Mouse (Mus musculus) MEL (cell line): Measurements from ENCODE around the gene Dao. TPM values are rescaled to one million over a fixed set of nuclear protein-coding genes. Genes with fewer than 3 reads are reported as not detected.

ENCODE experiments used
- DNase-seq: peaks from one replicate; pipeline ENCODE4 v3.0.0; 2011; ENCODE audit warnings: low read depth, low spot score
- H3K27ac ChIP-seq: 2 replicates; pipeline ENCODE4 v1.5.1; 2012; ENCODE audit warnings: low read depth, mild to moderate bottlenecking, control low read depth, low read length, moderate library complexity; ENCODE audit not compliant: control insufficient read depth
- H3K27me3 ChIP-seq, 2 experiments: fragments of 150-350 bp in 1 of 2; sonication (generic) in 1 of 2; 2 replicates each; pipeline ENCODE4 v1.6.1; 2012; ENCODE audit warnings: low read length in 2 of 2, mild to moderate bottlenecking in 2 of 2, improper control_type of control experiment in 1 of 2, moderate library complexity in 1 of 2; ENCODE audit not compliant: insufficient read depth in 2 of 2, control insufficient read depth in 1 of 2
- H3K36me3 ChIP-seq, 2 experiments: 2 replicates each; pipeline ENCODE4 v1.6.1; 2012 to 2014; ENCODE audit warnings: low read length in 2 of 2, improper control_type of control experiment in 1 of 2, inconsistent platforms in 1 of 2, mild to moderate bottlenecking in 1 of 2; ENCODE audit not compliant: insufficient read depth in 2 of 2, control insufficient read depth in 1 of 2
- H3K4me1 ChIP-seq, 2 experiments: fragments of 150-350 bp in 1 of 2; sonication (generic) in 1 of 2; 2 replicates each; pipeline ENCODE4 v1.6.1; 2012; ENCODE audit warnings: low read length in 2 of 2, improper control_type of control experiment in 1 of 2, mild to moderate bottlenecking in 1 of 2; ENCODE audit not compliant: insufficient read depth in 2 of 2, control insufficient read depth in 1 of 2
- H3K4me3 ChIP-seq, 2 experiments: fragments of 150-350 bp in 1 of 2; sonication (generic) in 1 of 2; 2 replicates each; pipeline ENCODE4 v1.5.1; 2012; ENCODE audit warnings: low read depth in 2 of 2, low read length in 2 of 2, mild to moderate bottlenecking in 2 of 2, moderate library complexity in 2 of 2, control low read depth in 1 of 2, improper control_type of control experiment in 1 of 2; ENCODE audit not compliant: control insufficient read depth in 1 of 2, insufficient read depth in 1 of 2
- H3K79me2 ChIP-seq: 2 replicates; pipeline ENCODE4 v1.6.1; 2012; ENCODE audit warnings: mild to moderate bottlenecking, low read length, moderate library complexity; ENCODE audit not compliant: control insufficient read depth, poor library complexity, insufficient read depth
- H3K9ac ChIP-seq: 2 replicates; pipeline ENCODE4 v1.6.1; 2012; ENCODE audit warnings: low read depth, mild to moderate bottlenecking, control low read depth, low read length, moderate library complexity; ENCODE audit not compliant: control insufficient read depth, poor library complexity, severe bottlenecking
- H3K9me3 ChIP-seq: fragments of 150-350 bp; sonication (generic); replicated peaks from 2 replicates; pipeline ENCODE4 v1.6.1; 2012; ENCODE audit warnings: mild to moderate bottlenecking, low read length, improper control_type of control experiment, moderate library complexity; ENCODE audit not compliant: insufficient read depth
- BHLHE40 ChIP-seq: IDR thresholded peaks from 2 replicates; pipeline ENCODE4 v1.6.1; 2012; ENCODE audit warnings: low read depth, mild to moderate bottlenecking, inconsistent platforms, low read length, improper control_type of control experiment, borderline replicate concordance
- CHD1 ChIP-seq: IDR thresholded peaks from 2 replicates; pipeline ENCODE4 v1.6.1; 2012; ENCODE audit warnings: low read depth, mild to moderate bottlenecking, inconsistent platforms, low read length, improper control_type of control experiment
- CHD2 ChIP-seq: IDR thresholded peaks from 2 replicates; pipeline ENCODE4 v1.6.1; 2011; ENCODE audit warnings: low read length, improper control_type of control experiment
- E2F4 ChIP-seq: IDR thresholded peaks from 2 replicates; pipeline ENCODE4 v1.6.1; 2011; ENCODE audit warnings: low read depth, low read length, improper control_type of control experiment, borderline replicate concordance
- EP300 ChIP-seq, 2 experiments: IDR thresholded peaks; 2 replicates each; pipeline ENCODE4 v1.6.1; 2011; ENCODE audit warnings: improper control_type of control experiment in 2 of 2, low read length in 2 of 2, low read depth in 1 of 2, mild to moderate bottlenecking in 1 of 2
- ETS1 ChIP-seq: IDR thresholded peaks from 2 replicates; pipeline ENCODE4 v1.6.1; 2012; ENCODE audit warnings: low read depth, mild to moderate bottlenecking, inconsistent platforms, low read length, improper control_type of control experiment, moderate library complexity
- HCFC1 ChIP-seq: IDR thresholded peaks from 2 replicates; pipeline ENCODE4 v1.6.1; 2012; ENCODE audit warnings: low read depth, mild to moderate bottlenecking, inconsistent platforms, low read length, improper control_type of control experiment, moderate library complexity
- MAX ChIP-seq: IDR thresholded peaks from 2 replicates; pipeline ENCODE4 v1.6.1; 2011; ENCODE audit warnings: low read length, improper control_type of control experiment
- MAZ ChIP-seq: IDR thresholded peaks from 2 replicates; pipeline ENCODE4 v1.6.1; 2012; ENCODE audit warnings: low read depth, mild to moderate bottlenecking, inconsistent platforms, low read length, improper control_type of control experiment
- MYB ChIP-seq: IDR thresholded peaks from 2 replicates; pipeline ENCODE4 v1.6.1; 2011; ENCODE audit warnings: mild to moderate bottlenecking, low read depth, low read length, improper control_type of control experiment
- MYC ChIP-seq: IDR thresholded peaks from 2 replicates; pipeline ENCODE4 v1.6.1; 2011; ENCODE audit warnings: low read depth, mild to moderate bottlenecking, low read length, improper control_type of control experiment, moderate library complexity
- NELFE ChIP-seq: IDR thresholded peaks from 2 replicates; pipeline ENCODE4 v1.6.1; 2011; ENCODE audit warnings: low read depth, low read length, improper control_type of control experiment
- POLR2AphosphoS5 ChIP-seq: IDR thresholded peaks from 2 replicates; pipeline ENCODE4 v1.6.1; 2012; ENCODE audit warnings: low read depth, borderline replicate concordance, mild to moderate bottlenecking, inconsistent platforms, low read length, moderate library complexity, mixed read lengths
- RAD21 ChIP-seq: IDR thresholded peaks from 2 replicates; pipeline ENCODE4 v1.6.1; 2011; ENCODE audit warnings: mild to moderate bottlenecking, low read depth, low read length, improper control_type of control experiment
- RCOR1 ChIP-seq: IDR thresholded peaks from 2 replicates; pipeline ENCODE4 v1.6.1; 2012; ENCODE audit warnings: low read depth, mild to moderate bottlenecking, inconsistent platforms, low read length, improper control_type of control experiment
- SIN3A ChIP-seq: IDR thresholded peaks from 2 replicates; pipeline ENCODE4 v1.6.1; 2012; ENCODE audit warnings: low read length, improper control_type of control experiment, inconsistent platforms
- SMC3 ChIP-seq: IDR thresholded peaks from 2 replicates; pipeline ENCODE4 v1.6.1; 2011; ENCODE audit warnings: low read depth, low read length, improper control_type of control experiment
- TAL1 ChIP-seq: IDR thresholded peaks from 2 replicates; pipeline ENCODE4 v1.6.1; 2012; ENCODE audit warnings: mild to moderate bottlenecking, inconsistent platforms, low read length, moderate library complexity, mixed read lengths
- TCF12 ChIP-seq: IDR thresholded peaks from 2 replicates; pipeline ENCODE4 v1.6.1; 2014; ENCODE audit warnings: low read depth, mild to moderate bottlenecking, inconsistent platforms, low read length, improper control_type of control experiment, moderate library complexity
- UBTF ChIP-seq: IDR thresholded peaks from 2 replicates; pipeline ENCODE4 v1.6.1; 2012; ENCODE audit warnings: low read depth, mild to moderate bottlenecking, inconsistent platforms, low read length, improper control_type of control experiment, moderate library complexity, borderline replicate concordance; ENCODE audit not compliant: insufficient read depth
- USF1 ChIP-seq: IDR thresholded peaks from 2 replicates; pipeline ENCODE4 v1.6.1; 2014; ENCODE audit warnings: low read depth, mild to moderate bottlenecking, inconsistent platforms, low read length, improper control_type of control experiment, moderate library complexity
- ZKSCAN1 ChIP-seq: IDR thresholded peaks from 2 replicates; pipeline ENCODE4 v1.6.1; 2012; ENCODE audit warnings: low read depth, mild to moderate bottlenecking, inconsistent platforms, low read length, improper control_type of control experiment, moderate library complexity
- polyA plus RNA-seq, 2 experiments: library from polyadenylated mRNA; stranded (reverse) in 1 of 2; unstranded in 1 of 2; fragments of >175 nt in 1 of 2; fragments of >200 nt in 1 of 2; gene quantifications; 2 replicates each; pipeline versions ENCODE4 v1.2.1 to v1.2.4; 2012; ENCODE audit warnings: low replicate concordance in 2 of 2, low read depth in 1 of 2; ENCODE audit not compliant: insufficient read length in 2 of 2, insufficient read depth in 1 of 2, missing spikeins in 1 of 2
- total RNA-seq: library from RNA; depleted of rRNA; stranded (reverse); fragments of 300-350 nt; gene quantifications from 2 replicates; pipeline ENCODE4 v1.2.3, GENCODE M21; 2012

Gene Dao
- total and polyA plus RNA-seq, 3 experiments: 0.04 TPM; not detected in 2

DNA sequence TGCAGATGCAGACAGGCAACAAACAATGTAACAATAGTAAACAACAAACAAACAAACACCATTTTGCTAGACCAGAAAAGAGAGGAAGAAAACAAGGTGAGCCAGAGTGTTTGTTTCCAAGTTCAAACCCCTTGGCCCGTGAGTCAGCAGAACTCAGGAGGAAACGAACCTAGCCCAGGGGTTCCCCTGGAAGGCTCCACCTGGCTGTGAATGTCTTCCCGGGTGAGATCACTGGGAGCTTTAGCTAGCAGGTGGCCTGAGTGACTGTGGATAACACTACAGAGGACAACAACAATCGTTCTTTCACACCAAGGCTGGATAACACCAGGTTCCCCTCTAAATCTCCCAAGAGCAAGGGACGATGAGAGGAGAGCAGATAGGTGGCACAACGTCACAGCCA lies 22.3 kb upstream of the Dao start:
- Histone ChIP-seq H3K4me1 (peaks cover 17 to 28% of the 10 kb centered on the region in 2 experiments), H3K9ac (no peak overlapping the region), H3K9me3 (no peaks in the 10 kb centered on the region), H3K27me3 (no peaks in the 10 kb centered on the region), H3K4me3 (no peak overlapping the region), H3K36me3 (peaks cover 0 to 4% of the 10 kb centered on the region in 2 experiments; a peak in 2 of 4 replicates), H3K79me2 (no peaks in the 10 kb centered on the region), H3K27ac (no peak overlapping the region)
- TF ChIP-seq SIN3A: no peak
- no peak for TF ChIP-seq TCF12
- TF ChIP-seq POLR2AphosphoS5: no peak
- TF ChIP-seq MAX: no peak
- no peak for TF ChIP-seq E2F4
- TF ChIP-seq BHLHE40: no peak
- no peak for TF ChIP-seq HCFC1
- no peak for TF ChIP-seq RCOR1
- TF ChIP-seq TAL1: no peak
- TF ChIP-seq MYB: no peak
- no peak for TF ChIP-seq SMC3
- TF ChIP-seq CHD1: no peak
- no peak for TF ChIP-seq MAZ
- no peak for TF ChIP-seq ETS1
- TF ChIP-seq ZKSCAN1: no peak
- TF ChIP-seq EP300 (IDR thresholded peaks at IDR 0.05; ENCODE audit: low read depth in 1 of 2, low read length in 2 of 2): no peak
- no peak for TF ChIP-seq NELFE
- no peak for DNase-seq

DNA sequence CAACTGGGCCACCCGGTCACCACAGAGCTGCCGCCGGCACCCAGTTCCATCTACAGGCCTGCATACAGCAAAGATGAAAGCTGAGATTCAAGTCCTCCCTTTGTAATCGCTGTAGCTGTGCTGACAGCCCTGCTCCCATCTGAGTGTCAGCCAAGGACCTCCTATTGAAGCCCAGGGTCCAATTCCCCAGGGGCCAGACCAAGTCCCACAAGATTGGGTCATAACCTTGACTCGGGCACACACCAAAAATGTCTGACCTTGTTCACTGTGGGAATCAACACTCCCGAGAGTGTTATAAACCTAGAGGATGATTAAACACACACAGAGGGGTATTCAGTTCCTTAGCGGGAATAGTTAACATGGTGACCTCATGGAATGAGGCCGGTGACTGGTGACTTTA lies 21.7 kb upstream of the Dao start:
- Histone ChIP-seq H3K4me1 (peaks cover 17 to 28% of the 10 kb centered on the region in 2 experiments), H3K9ac (no peak overlapping the region)
- no peak for TF ChIP-seq HCFC1
- TF ChIP-seq UBTF: no peak
- no peak for TF ChIP-seq RAD21
- TF ChIP-seq E2F4: no peak
- TF ChIP-seq MYC: no peak
- no peak for TF ChIP-seq CHD2
- TF ChIP-seq USF1: no peak
- no peak for TF ChIP-seq EP300 (IDR thresholded peaks at IDR 0.05; ENCODE audit: low read depth in 1 of 2, low read length in 2 of 2)
- TF ChIP-seq NELFE: no peak
- TF ChIP-seq, all 39 proteins: peak for 0
- Histone ChIP-seq H3K4me3 (no peak overlapping the region), H3K9me3 (no peaks in the 10 kb centered on the region), H3K27ac (no peak overlapping the region), H3K79me2 (no peaks in the 10 kb centered on the region), H3K36me3 (peaks cover 0 to 4% of the 10 kb centered on the region in 2 experiments; a peak in 2 of 4 replicates), H3K27me3 (no peaks in the 10 kb centered on the region)
- no peak for DNase-seq
